Mouse (Mus musculus) liver, postnatal 0 days (tissue): ENCODE data around the gene Usp29.

ENCODE experiments used
- CTCF ChIP-seq: sonication (generic); IDR thresholded peaks from 2 replicates; pipeline ENCODE4 v1.5.1; 2016; ENCODE audit warnings: antibody characterized with exemption, low read depth
- EP300 ChIP-seq: IDR thresholded peaks from 2 replicates; pipeline ENCODE4 v1.6.1; 2016; ENCODE audit warnings: antibody characterized with exemption, low read depth, mild to moderate bottlenecking

DNA sequence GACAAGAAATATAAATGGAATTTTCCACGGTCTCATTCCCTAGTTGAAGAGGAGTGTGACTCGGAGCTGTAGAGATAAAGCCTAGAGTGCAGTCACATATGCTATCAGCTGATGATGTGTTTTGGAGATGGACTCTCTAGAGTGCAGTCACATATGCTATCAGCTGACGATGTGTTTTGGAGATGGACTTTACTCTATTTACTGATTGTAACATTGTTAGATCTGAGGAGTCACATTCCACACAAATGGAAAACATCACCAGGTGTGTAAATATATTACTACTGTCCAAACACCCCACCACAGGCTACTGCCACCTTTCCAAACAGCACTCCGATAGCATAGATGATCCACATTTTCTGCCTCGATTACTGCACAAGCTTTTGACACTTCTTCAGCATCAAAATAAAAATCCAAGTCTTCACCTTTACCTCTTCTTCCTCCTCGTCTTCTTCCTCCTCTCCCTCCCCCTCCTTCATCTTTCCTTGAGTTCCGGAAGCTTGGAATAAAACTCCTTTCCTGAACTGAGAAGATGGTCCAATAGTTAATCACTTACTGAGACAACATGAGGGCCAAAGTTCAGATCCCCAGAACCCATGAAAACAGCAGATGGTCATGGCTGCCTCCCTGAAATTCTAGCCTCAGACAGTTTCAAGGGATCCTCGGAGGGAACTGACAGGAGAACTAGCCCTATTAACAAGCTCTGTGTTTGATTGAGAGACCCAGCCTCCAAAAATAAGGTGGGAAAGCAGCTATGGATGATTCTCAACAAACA is 153.2 kb downstream of the Usp29 start:
- TF ChIP-seq CTCF (no peak), EP300 (peak; percentile 73)
